Mouse (Mus musculus) small intestine, adult 2 months (tissue): ENCODE data around the gene Sh3pxd2a.

ENCODE experiments used
- CTCF ChIP-seq: fragments of 200-500 bp; IDR thresholded peaks from 2 replicates; pipeline ENCODE4 v1.5.1; 2012; ENCODE audit warnings: low read depth, mild to moderate bottlenecking, control low read depth, inconsistent platforms, low read length, moderate library complexity, mixed read lengths; ENCODE audit not compliant: insufficient replicate concordance, insufficient read length; ENCODE audit errors: extremely low read depth
- POLR2A ChIP-seq: fragments of 200-500 bp; IDR thresholded peaks from 2 replicates; pipeline ENCODE4 v1.6.1; 2012; ENCODE audit warnings: low read depth, mild to moderate bottlenecking, control low read depth, inconsistent platforms, low read length, moderate library complexity

GRCm38 (mm10) chr19:47270520-47270919, 193.7 kb downstream of the Sh3pxd2a start:
- no peak for TF ChIP-seq CTCF
- no peak for TF ChIP-seq POLR2A
